Mouse (Mus musculus) stomach, embryonic 16.5 days (tissue): ENCODE data around the gene Gm16181. TPM values are rescaled to one million over a fixed set of nuclear protein-coding genes. Genes with fewer than 3 reads are reported as not detected.
A peak's percentile ranks its signal among the peaks of the same experiment; 100 is the strongest.

Experiments
- ATAC-seq: fragments of 200-750 bp; cut with Nextera tagmentation; 2 replicates; pipeline ENCODE4 v1.8.0; 2017; ENCODE audit warnings: moderate number of reproducible peaks, moderate TSS enrichment; ENCODE audit not compliant: insufficient read depth, low FRiP score
- H3K27ac ChIP-seq: fragments of 300-500 bp; sonication (generic); 2 replicates; pipeline ENCODE4 v1.5.1; 2014; ENCODE audit warnings: low read length
- H3K27me3 ChIP-seq: fragments of 300-500 bp; sonication (generic); 2 replicates; pipeline ENCODE4 v1.6.1; 2014; ENCODE audit warnings: low read length, control low read depth, mixed read lengths; ENCODE audit not compliant: control insufficient read depth, insufficient read depth
- H3K36me3 ChIP-seq: fragments of 300-500 bp; sonication (generic); 2 replicates; pipeline ENCODE4 v1.6.1; 2014; ENCODE audit warnings: low read length; ENCODE audit not compliant: control insufficient read depth, insufficient read depth
- H3K4me1 ChIP-seq: fragments of 300-500 bp; sonication (generic); 2 replicates; pipeline ENCODE4 v1.6.1; 2014; ENCODE audit warnings: low read length, control low read depth, mixed read lengths; ENCODE audit not compliant: control insufficient read depth, insufficient read depth
- H3K4me2 ChIP-seq: fragments of 300-500 bp; sonication (generic); 2 replicates; pipeline ENCODE4 v1.6.1; 2014; ENCODE audit warnings: low read depth, low read length, mixed read lengths
- H3K4me3 ChIP-seq: fragments of 300-500 bp; sonication (generic); replicated peaks from 2 replicates; pipeline ENCODE4 v1.5.1; 2014; ENCODE audit warnings: mild to moderate bottlenecking, low read length
- H3K9ac ChIP-seq: fragments of 300-500 bp; sonication (generic); 2 replicates; pipeline ENCODE4 v1.6.1; 2014; ENCODE audit warnings: low read length
- H3K9me3 ChIP-seq: fragments of 300-500 bp; sonication (generic); replicated peaks from 2 replicates; pipeline ENCODE4 v1.6.1; 2016; ENCODE audit warnings: low read length, control low read depth; ENCODE audit not compliant: control insufficient read depth
- WGBS: fragments of 180-500 bp; shearing (Covaris S2); extraction: QIAGEN DNeasy Blood & Tissue Kit; methylation state at CpG from one replicate; pipeline ENCODE4 v1.1.7; 2014; 5-methylcytosine and 5-hydroxymethylcytosine counted together
- polyA plus RNA-seq: library from polyadenylated mRNA; unstranded; fragments of >200 nt; fragmentation: Nextera tagmentation; extraction: Ambion mirVana; gene quantifications from 2 replicates; pipeline ENCODE4 v1.2.1, GENCODE M21; 2015

Gene Gm16181
- polyA plus RNA-seq, 1 experiment from 2014 or later, result 0.27 TPM

DNA sequence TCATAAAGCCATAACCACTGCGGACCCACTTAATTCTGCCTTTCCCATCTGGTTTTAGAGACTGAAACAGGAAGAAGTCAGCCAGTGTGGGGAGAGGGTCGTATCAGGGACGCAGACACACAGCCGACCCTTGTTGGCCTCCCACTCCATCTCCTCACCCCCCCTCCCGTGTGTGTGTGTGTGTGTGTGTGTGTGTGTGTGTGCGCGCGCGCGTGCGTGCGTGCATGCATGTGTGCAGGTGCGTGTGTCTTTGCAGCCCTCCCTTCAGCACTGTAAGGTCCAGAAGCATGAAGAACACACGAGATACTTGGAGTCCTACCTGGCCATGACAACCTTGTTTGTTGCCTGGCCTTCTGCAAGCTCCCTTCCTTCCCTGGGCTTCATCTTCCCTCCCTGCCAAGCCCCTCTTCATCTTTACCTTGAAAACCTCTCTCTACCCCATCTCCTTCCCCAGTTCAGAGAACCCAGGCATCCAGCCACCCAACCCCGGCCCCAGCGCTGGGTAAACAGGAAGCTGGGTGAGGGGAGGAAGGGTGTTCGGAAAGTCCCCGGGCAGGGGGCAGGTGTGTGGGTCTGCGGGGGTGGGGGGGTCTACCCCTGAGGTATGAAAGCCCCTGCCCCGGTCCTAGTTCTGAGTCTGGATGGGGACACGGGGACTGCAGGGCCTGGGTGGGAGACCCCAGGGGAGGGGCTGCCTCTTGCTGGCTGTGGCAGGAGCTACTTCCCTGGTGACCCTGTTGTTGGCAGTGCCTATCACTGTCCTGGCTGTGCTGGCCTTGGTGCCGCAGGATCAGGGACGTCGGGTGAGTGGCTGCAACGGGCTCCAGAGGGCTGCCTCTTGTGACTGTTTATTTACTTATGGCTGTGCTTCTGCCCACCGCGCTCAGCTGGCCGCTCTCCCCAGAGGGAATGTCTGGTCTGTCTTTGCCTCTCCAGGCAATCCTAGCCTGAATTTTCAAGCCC, 26.5 kb upstream of the Gm16181 start, which contains the start of gene Ltb:
Gene Ltb, plus strand, starts transcription at position 559 of the 963 bp plus-strand sequence.
- H3K4me1 ChIP-seq, result peaks cover 4% of the 10 kb centered on the region; the same call in 1 of the 2 replicates
- H3K9me3 ChIP-seq, result no peaks in the 10 kb centered on the region
- WGBS, result 49% methylated on average over 28 of the region's 28 CpGs
- peak within 1 kb of the TSS; percentile 51 for H3K4me3 ChIP-seq
- H3K27ac ChIP-seq, result no peak within 1 kb of the TSS
- H3K9ac ChIP-seq, result peak within 1 kb of the TSS; percentile 36; the same call in 1 of the 2 replicates
- no peak for ATAC-seq
- H3K36me3 ChIP-seq, result no peaks in the 10 kb centered on the region
- peak within 1 kb of the TSS; percentile 88 for H3K4me2 ChIP-seq
- H3K27me3 ChIP-seq, result peaks cover 12% of the 10 kb centered on the region

GRCm38 (mm10) chr17:35194844-35195630, 25.6 kb upstream of the Gm16181 start:
- Histone ChIP-seq H3K27ac (no peak overlapping the region), H3K4me1 (peaks cover 4% of the 10 kb centered on the region; the same call in 1 of the 2 replicates), H3K9ac (peak overlapping the region; percentile 71), H3K4me2 (peak overlapping the region; percentile 88), H3K36me3 (no peaks in the 10 kb centered on the region), H3K27me3 (peaks cover 12% of the 10 kb centered on the region), H3K4me3 (peak overlapping the region; percentile 51), H3K9me3 (no peaks in the 10 kb centered on the region)
- WGBS, result 33% methylated on average over 19 of the region's 19 CpGs
- ATAC-seq, result no peak; the same call in 1 of the 2 replicates

- H3K27me3 ChIP-seq, result peaks cover 12% of the 10 kb centered on the region
- H3K27ac ChIP-seq, result no peak overlapping the region
- H3K4me3 ChIP-seq, result peak overlapping the region; percentile 51
- H3K36me3 ChIP-seq, result no peaks in the 10 kb centered on the region
- H3K4me1 ChIP-seq, result peaks cover 4% of the 10 kb centered on the region; the same call in 1 of the 2 replicates
- H3K4me2 ChIP-seq, result peak overlapping the region; percentile 88
- peak; percentile 81 for ATAC-seq
- H3K9ac ChIP-seq, result peak overlapping the region; percentile 71
- no peaks in the 10 kb centered on the region for H3K9me3 ChIP-seq
- under 1% methylated on average over 66 of the region's 66 CpGs for WGBS
Observed at GRCm38 (mm10) chr17:35195631-35196320, 24.9 kb upstream of the Gm16181 start.

DNA sequence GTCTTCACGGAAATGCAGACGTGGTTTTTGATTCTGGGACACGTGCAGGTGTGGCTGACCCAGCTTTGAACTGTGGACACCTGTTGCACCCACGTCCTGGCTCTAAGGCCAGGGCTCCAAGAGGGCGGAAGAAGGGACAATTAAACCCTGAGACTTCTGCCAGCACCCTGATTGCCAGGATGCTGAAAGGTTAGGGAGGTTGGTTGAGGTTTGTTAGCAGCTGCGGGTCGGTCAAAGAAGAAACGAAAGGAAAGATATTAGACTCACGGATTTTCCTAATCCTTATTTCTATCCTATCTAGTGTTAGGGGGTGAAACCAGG, 24.4 kb upstream of the Gm16181 start:
- 32% methylated on average over 9 of the region's 9 CpGs for WGBS
- Histone ChIP-seq H3K36me3 (no peaks in the 10 kb centered on the region), H3K4me2 (peak overlapping the region; percentile 88), H3K27ac (no peak overlapping the region), H3K27me3 (peaks cover 13% of the 10 kb centered on the region), H3K9me3 (no peaks in the 10 kb centered on the region), H3K9ac (peak overlapping the region; percentile 71; the same call in 1 of the 2 replicates), H3K4me1 (peaks cover 4% of the 10 kb centered on the region; the same call in 1 of the 2 replicates), H3K4me3 (peak overlapping the region; percentile 51)
- no peak for ATAC-seq

- Histone ChIP-seq H3K4me3 (no peak overlapping the region), H3K36me3 (no peaks in the 10 kb centered on the region), H3K27me3 (peaks cover 18% of the 10 kb centered on the region), H3K27ac (no peak overlapping the region), H3K9me3 (no peaks in the 10 kb centered on the region), H3K4me1 (peaks cover 4% of the 10 kb centered on the region; the same call in 1 of the 2 replicates), H3K9ac (no peak overlapping the region), H3K4me2 (no peak overlapping the region)
- 38% methylated on average over 6 of the region's 6 CpGs for whole genome bisulfite sequencing
- no peak for ATAC-seq
Observed at GRCm38 (mm10) chr17:35197126-35197525, 23.5 kb upstream of the Gm16181 start.

DNA sequence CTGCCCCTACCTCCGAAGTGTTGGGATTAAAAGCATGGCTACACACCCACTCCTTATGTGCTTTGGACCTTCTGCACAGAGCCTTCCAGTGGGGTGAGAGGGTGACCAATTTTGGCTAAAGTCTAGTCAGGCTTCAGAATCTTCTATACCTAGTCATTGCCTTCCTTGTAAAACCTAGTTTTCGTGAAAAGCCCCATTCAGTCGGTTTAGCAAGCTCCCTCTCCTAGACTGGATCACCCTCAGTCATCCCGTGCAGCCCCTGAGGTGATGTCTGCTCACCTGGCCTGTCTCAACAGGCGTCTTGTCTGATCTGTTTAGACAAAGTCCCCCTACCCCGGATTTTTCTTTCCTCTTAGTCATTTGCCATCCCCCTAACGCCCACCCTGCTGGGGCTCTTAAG, 22.6 kb upstream of the Gm16181 start:
- no peak for ATAC-seq
- peaks cover 4% of the 10 kb centered on the region; the same call in 1 of the 2 replicates for H3K4me1 ChIP-seq
- H3K27me3 ChIP-seq, result peaks cover 26% of the 10 kb centered on the region
- no peak overlapping the region for H3K27ac ChIP-seq
- no peaks in the 10 kb centered on the region for H3K9me3 ChIP-seq
- H3K36me3 ChIP-seq, result no peaks in the 10 kb centered on the region
- no peak overlapping the region for H3K4me3 ChIP-seq
- no peak overlapping the region for H3K9ac ChIP-seq
- no peak overlapping the region for H3K4me2 ChIP-seq
- 54% methylated on average over 7 of the region's 7 CpGs for WGBS

DNA sequence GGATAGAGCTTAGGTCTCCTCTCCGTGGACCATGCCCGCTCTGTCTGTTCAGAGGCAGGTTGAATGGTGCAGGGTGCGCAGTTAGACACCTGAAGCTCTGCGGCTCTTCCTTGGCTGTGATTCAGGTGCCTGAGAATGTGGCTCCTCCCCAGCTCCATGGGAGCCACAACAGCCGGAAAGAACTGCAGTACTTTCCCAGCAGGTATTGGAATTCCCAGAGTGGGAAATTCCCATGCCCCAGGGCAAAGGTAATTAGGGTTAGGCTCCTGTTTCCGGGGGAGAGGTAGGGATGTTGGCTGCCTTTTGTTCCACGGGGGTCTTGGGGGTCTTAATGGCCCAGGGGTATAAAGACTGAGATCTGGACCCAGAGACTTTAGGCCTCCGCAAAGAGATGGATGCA, 21.7 kb upstream of the Gm16181 start:
- no peak overlapping the region for H3K4me2 ChIP-seq
- H3K4me1 ChIP-seq, result peaks cover 4% of the 10 kb centered on the region; the same call in 1 of the 2 replicates
- 43% methylated on average over 8 of the region's 8 CpGs for WGBS
- H3K4me3 ChIP-seq, result no peak overlapping the region
- H3K27me3 ChIP-seq, result peaks cover 28% of the 10 kb centered on the region
- ATAC-seq, result no peak
- no peaks in the 10 kb centered on the region for H3K9me3 ChIP-seq
- H3K27ac ChIP-seq, result no peak overlapping the region
- H3K36me3 ChIP-seq, result no peaks in the 10 kb centered on the region
- H3K9ac ChIP-seq, result no peak overlapping the region

DNA sequence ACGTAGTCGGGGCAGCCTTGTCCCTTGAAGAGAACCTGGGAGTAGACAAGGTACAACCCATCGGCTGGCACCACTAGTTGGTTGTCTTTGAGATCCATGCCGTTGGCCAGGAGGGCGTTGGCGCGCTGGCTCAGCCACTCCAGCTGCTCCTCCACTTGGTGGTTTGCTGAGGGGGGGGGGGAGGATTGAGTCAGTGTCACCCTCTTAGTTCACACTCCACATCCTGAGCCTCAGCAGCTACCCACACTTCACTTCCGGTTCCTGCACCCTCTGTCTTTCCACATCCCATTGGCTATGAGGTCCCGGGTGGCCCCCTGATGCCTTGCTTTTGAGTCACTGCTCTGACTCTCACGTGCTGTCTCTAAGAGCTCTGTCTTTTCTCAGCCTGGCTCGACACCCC, 20.2 kb upstream of the Gm16181 start:
- Histone ChIP-seq H3K27me3 (peaks cover 22% of the 10 kb centered on the region), H3K36me3 (no peaks in the 10 kb centered on the region), H3K4me3 (no peak overlapping the region), H3K9ac (no peak overlapping the region), H3K4me2 (no peak overlapping the region), H3K27ac (no peak overlapping the region), H3K4me1 (no peaks in the 10 kb centered on the region), H3K9me3 (no peaks in the 10 kb centered on the region)
- ATAC-seq, result no peak
- 81% methylated on average over 11 of the region's 11 CpGs for WGBS
